19 mouse cellular contexts compared by ENCODE assay signal in the genomic region with DNA sequence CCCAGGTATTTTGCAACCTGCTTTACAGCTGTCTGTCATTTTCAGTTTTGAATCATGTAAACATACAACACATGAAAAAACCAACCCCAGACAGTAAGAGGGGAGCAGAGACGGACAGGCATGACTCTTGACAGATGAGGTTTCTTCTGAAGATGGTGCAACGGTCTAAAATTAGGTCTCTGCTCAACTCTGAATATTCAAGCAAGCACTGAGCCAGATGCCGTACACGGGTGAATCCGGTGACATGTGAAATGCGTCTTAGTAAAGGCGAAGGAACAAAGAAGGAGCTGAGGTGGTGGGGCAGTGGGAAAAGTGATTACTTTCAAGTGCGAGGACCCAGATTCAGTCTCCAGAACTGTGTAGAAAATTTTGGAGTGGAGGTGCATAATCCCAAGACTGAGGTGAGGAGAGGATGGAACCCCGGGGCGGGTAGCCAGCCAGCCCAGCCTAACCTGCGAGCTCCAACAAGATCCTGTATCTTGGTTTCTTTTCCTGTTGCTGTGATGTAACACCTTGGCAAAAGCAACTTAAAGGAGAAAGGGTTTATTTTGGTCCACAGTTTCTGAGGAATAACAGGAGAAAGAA. TPM values are rescaled to one million over a fixed set of nuclear protein-coding genes. Genes with fewer than 3 reads are reported as not detected.
DNase-seq lines count a peak whose midpoint lies in the region; ATAC-seq and TF ChIP-seq lines count a peak whose summit lies in the region.
"Had no signal": no experiment of that assay in that cellular context is flagged by ENCODE, and none has a peak within 500 bp of the region (broad histone marks: within the 10 kb centered on the region; RNA-seq: fewer than 3 reads in every experiment).

No protein-coding gene starts in this region.

- TF ChIP-seq EP300 in heart, adult 2 months (IDR thresholded peaks at IDR 0.05; ENCODE audit: insufficient read depth, low read depth, low read length) = no peak

- peak; percentile 33; the same call in 1 of the 2 replicates for ATAC-seq in forebrain, embryonic 14.5 days
- ATAC-seq in forebrain, postnatal 0 days = no peak
- ATAC-seq in heart, embryonic 13.5 days (ENCODE audit: extremely low read depth, insufficient number of reproducible peaks, low FRiP score, low TSS enrichment) = no peak
- no peak for ATAC-seq in limb, embryonic 12.5 days (ENCODE audit: insufficient number of reproducible peaks, insufficient read depth, low FRiP score, low TSS enrichment, low read depth)
- ATAC-seq in forebrain, embryonic 15.5 days (replicated peaks) = peak; percentile 12; the same call in 1 of the 2 replicates
- ATAC-seq: liver, embryonic 12.5 days had no signal

- TF ChIP-seq CTCF in forebrain, postnatal 0 days (IDR thresholded peaks at IDR 0.05; ENCODE audit: low read depth) = no peak
- TF ChIP-seq CTCF in heart, adult 2 months (IDR thresholded peaks at IDR 0.05) = no peak

- intact Hi-C loops in heart, adult 2 months (cut with DNase I) = no loop called here

- no peaks in the 10 kb centered on the region for H3K79me2 ChIP-seq in heart, adult 2 months (replicated peaks; ENCODE audit: control insufficient read depth, insufficient read depth, low read length)

- no peaks in the 10 kb centered on the region for H3K9me3 ChIP-seq in forebrain, embryonic 14.5 days (replicated peaks; ENCODE audit: control insufficient read depth, low read length)
- H3K9me3 ChIP-seq in forebrain, postnatal 0 days (ENCODE audit: low read length) = no peaks in the 10 kb centered on the region
- H3K9me3 ChIP-seq in heart, embryonic 13.5 days = no peaks in the 10 kb centered on the region
- H3K9me3 ChIP-seq in limb, embryonic 12.5 days = no peaks in the 10 kb centered on the region
- no peaks in the 10 kb centered on the region for H3K9me3 ChIP-seq in limb, embryonic 10.5 days (replicated peaks)
- no peaks in the 10 kb centered on the region for H3K9me3 ChIP-seq in forebrain, embryonic 15.5 days
- H3K9me3 ChIP-seq: liver, embryonic 12.5 days had no signal

- H3K4me2 ChIP-seq in forebrain, embryonic 14.5 days (ENCODE audit: low read length) = no peak overlapping the region; the same call in 1 of the 2 replicates
- H3K4me2 ChIP-seq in forebrain, postnatal 0 days (ENCODE audit: low read depth) = no peak overlapping the region
- peak overlapping the region; percentile 35 for H3K4me2 ChIP-seq in heart, embryonic 13.5 days
- H3K4me2 ChIP-seq in limb, embryonic 12.5 days = peak overlapping the region; percentile 11; the same call in 1 of the 2 replicates
- H3K4me2 ChIP-seq in forebrain, embryonic 15.5 days (replicated peaks) = no peak overlapping the region
- H3K4me2 ChIP-seq: liver, embryonic 12.5 days; lung, embryonic 14.5 days had no signal

- H3K27me3 ChIP-seq in forebrain, embryonic 14.5 days (replicated peaks; ENCODE audit: control insufficient read depth, insufficient read depth, low read length) = no peaks in the 10 kb centered on the region
- H3K27me3 ChIP-seq in forebrain, postnatal 0 days (ENCODE audit: insufficient read depth, low read length) = no peaks in the 10 kb centered on the region
- no peaks in the 10 kb centered on the region for H3K27me3 ChIP-seq in heart, embryonic 13.5 days (replicated peaks)
- no peaks in the 10 kb centered on the region for H3K27me3 ChIP-seq in heart, adult 2 months (ENCODE audit: control insufficient read depth, insufficient read depth, low read length)
- H3K27me3 ChIP-seq in limb, embryonic 12.5 days = no peaks in the 10 kb centered on the region
- H3K27me3 ChIP-seq in limb, embryonic 10.5 days (ENCODE audit: low read depth, poor library complexity, severe bottlenecking) = no peaks in the 10 kb centered on the region
- H3K27me3 ChIP-seq in forebrain, embryonic 15.5 days = no peaks in the 10 kb centered on the region
- H3K27me3 ChIP-seq: liver, embryonic 12.5 days had no signal

- TF ChIP-seq POLR2A in heart, adult 2 months (IDR thresholded peaks at IDR 0.05; ENCODE audit: insufficient read depth, low read depth, low read length) = no peak

- H3K9ac ChIP-seq in forebrain, embryonic 14.5 days (ENCODE audit: low read length) = no peak overlapping the region
- H3K9ac ChIP-seq in forebrain, postnatal 0 days = no peak overlapping the region
- no peak overlapping the region for H3K9ac ChIP-seq in heart, embryonic 13.5 days
- no peak overlapping the region for H3K9ac ChIP-seq in heart, adult 2 months (ENCODE audit: low read depth, low read length)
- H3K9ac ChIP-seq in limb, embryonic 12.5 days (replicated peaks) = no peak overlapping the region
- no peak overlapping the region for H3K9ac ChIP-seq in forebrain, embryonic 15.5 days (replicated peaks)
- H3K9ac ChIP-seq: liver, embryonic 12.5 days; lung, embryonic 14.5 days had no signal

- no peaks in the 10 kb centered on the region for H3K36me3 ChIP-seq in forebrain, embryonic 14.5 days (ENCODE audit: control insufficient read depth, insufficient read depth, low read length)
- H3K36me3 ChIP-seq in forebrain, postnatal 0 days (ENCODE audit: insufficient read depth) = no peaks in the 10 kb centered on the region
- no peaks in the 10 kb centered on the region for H3K36me3 ChIP-seq in heart, embryonic 13.5 days
- H3K36me3 ChIP-seq in heart, adult 2 months (ENCODE audit: control insufficient read depth, insufficient read depth, low read length) = no peaks in the 10 kb centered on the region
- H3K36me3 ChIP-seq in limb, embryonic 12.5 days = no peaks in the 10 kb centered on the region
- no peaks in the 10 kb centered on the region for H3K36me3 ChIP-seq in limb, embryonic 10.5 days
- H3K36me3 ChIP-seq in forebrain, embryonic 15.5 days = no peaks in the 10 kb centered on the region
- H3K36me3 ChIP-seq: liver, embryonic 12.5 days had no signal

- DNase-seq in forebrain, embryonic 14.5 days (ENCODE audit: low spot score) = no peak
- DNase-seq in forebrain, postnatal 0 days = no peak
- DNase-seq in heart, adult 2 months = no peak
- no peak for DNase-seq in limb, embryonic 10.5 days (ENCODE audit: low spot score)
- no peak for DNase-seq in layer of hippocampus, postnatal 36 days
- DNase-seq: adrenal gland, adult 8-10 months; cerebellum, adult 11-12 months; cerebellum, postnatal 36 days; kidney, adult 11 months; right cerebral cortex, adult 18-20 months had no signal

- peaks cover 14% of the 10 kb centered on the region for H3K4me1 ChIP-seq in forebrain, embryonic 14.5 days (ENCODE audit: control insufficient read depth, insufficient read depth, low read length)
- peaks cover 4% of the 10 kb centered on the region for H3K4me1 ChIP-seq in forebrain, postnatal 0 days (ENCODE audit: insufficient read depth)
- peaks cover 19% of the 10 kb centered on the region for H3K4me1 ChIP-seq in heart, embryonic 13.5 days
- no peaks in the 10 kb centered on the region for H3K4me1 ChIP-seq in heart, adult 2 months (ENCODE audit: control insufficient read depth, insufficient read depth, low read length)
- peaks cover 18% of the 10 kb centered on the region for H3K4me1 ChIP-seq in limb, embryonic 12.5 days (replicated peaks)
- peaks cover 14% of the 10 kb centered on the region; the same call in 1 of the 2 replicates for H3K4me1 ChIP-seq in limb, embryonic 10.5 days
- peaks cover 17% of the 10 kb centered on the region for H3K4me1 ChIP-seq in forebrain, embryonic 15.5 days
- H3K4me1 ChIP-seq: liver, embryonic 12.5 days had no signal

- H3K27ac ChIP-seq in forebrain, embryonic 14.5 days (ENCODE audit: low read depth, low read length) = peak overlapping the region; percentile 21; the same call in 1 of the 2 replicates
- H3K27ac ChIP-seq in forebrain, postnatal 0 days (ENCODE audit: low read depth, low read length) = no peak overlapping the region
- H3K27ac ChIP-seq in heart, embryonic 13.5 days (replicated peaks) = peak overlapping the region; percentile 33; the same call in 1 of the 2 replicates
- H3K27ac ChIP-seq in heart, adult 2 months = no peak overlapping the region
- H3K27ac ChIP-seq in limb, embryonic 12.5 days = 0 out of 2 replicates have a peak overlapping the region, but pooled peaks have one; percentile 13
- H3K27ac ChIP-seq in limb, embryonic 10.5 days = no peak overlapping the region
- H3K27ac ChIP-seq in forebrain, embryonic 15.5 days (replicated peaks) = peak overlapping the region; percentile 38; the same call in 1 of the 2 replicates
- H3K27ac ChIP-seq: kidney, postnatal 0 days; layer of hippocampus, adult 2 months; liver, embryonic 12.5 days; macrophage had no signal

- WGBS in forebrain, embryonic 14.5 days = 58% methylated on average over 11 of the region's 11 CpGs
- WGBS in forebrain, postnatal 0 days = 52% methylated on average over 11 of the region's 11 CpGs
- 53% methylated on average over 11 of the region's 11 CpGs for WGBS in heart, embryonic 13.5 days
- 56% methylated on average over 11 of the region's 11 CpGs for WGBS in heart, adult 2 months
- 84% methylated on average over 11 of the region's 11 CpGs for WGBS in limb, embryonic 12.5 days
- 89% methylated on average over 11 of the region's 11 CpGs for WGBS in limb, embryonic 10.5 days
- 59% methylated on average over 11 of the region's 11 CpGs for WGBS in forebrain, embryonic 15.5 days

- no peak overlapping the region for H3K4me3 ChIP-seq in forebrain, embryonic 14.5 days (ENCODE audit: low read depth, low read length)
- no peak overlapping the region for H3K4me3 ChIP-seq in forebrain, postnatal 0 days (ENCODE audit: low read depth, low read length)
- H3K4me3 ChIP-seq in heart, embryonic 13.5 days = no peak overlapping the region
- no peak overlapping the region for H3K4me3 ChIP-seq in heart, adult 2 months
- H3K4me3 ChIP-seq in limb, embryonic 12.5 days (replicated peaks) = no peak overlapping the region
- no peak overlapping the region for H3K4me3 ChIP-seq in limb, embryonic 10.5 days
- H3K4me3 ChIP-seq in forebrain, embryonic 15.5 days = no peak overlapping the region
- H3K4me3 ChIP-seq: erythroblast, embryonic 14.5 days; layer of hippocampus, adult 2 months; liver, embryonic 12.5 days had no signal

RNA-seq across cellular contexts. Expression of gene Rufy1, which starts 46.7 kb away (rescaled TPM):
- polyA plus RNA-seq in forebrain, embryonic 14.5 days (2014; fragmentation: Nextera tagmentation; extraction: Ambion mirVana) = 27.2 and 32.7 TPM in 2 replicates
- 20.5 and 22.6 TPM in 2 replicates for total RNA-seq in forebrain, postnatal 0 days (2014; rRNA removed)
- 18.3 and 25.0 TPM in 2 replicates for polyA plus RNA-seq in forebrain, postnatal 0 days (2015; fragmentation: Nextera tagmentation; extraction: Ambion mirVana)
- 19.5 and 22.2 TPM in 2 replicates for polyA plus RNA-seq in heart, embryonic 13.5 days (2015; fragmentation: Nextera tagmentation; extraction: Ambion mirVana)
- total RNA-seq in heart, adult 2 months (2021) = 10 to 100 TPM; 27.6 to 30.4 TPM
- 26.0 and 41.4 TPM in 2 replicates for polyA plus RNA-seq in heart, adult 2 months (2012; rRNA removed)
- polyA plus RNA-seq in limb, embryonic 12.5 days (2016; fragmentation: Nextera tagmentation; extraction: Ambion mirVana) = 28.1 and 32.0 TPM in 2 replicates
- 22.5 and 22.6 TPM in 2 replicates for polyA plus RNA-seq in limb, embryonic 10.5 days (2016; fragmentation: Nextera tagmentation; extraction: Ambion mirVana)
- 29.5 and 30.0 TPM in 2 replicates for polyA plus RNA-seq in forebrain, embryonic 15.5 days (2015; fragmentation: Nextera tagmentation; extraction: Ambion mirVana)
- 10 to 100 TPM; 29.6 to 30.1 TPM for total RNA-seq in layer of hippocampus, postnatal 36 days (2021)

Comparison
In these comparisons a context has a peak if more than half of its experiments do, and no peak if none do; other contexts are left out.
1. ATAC-seq: peak in forebrain, embryonic 14.5 days (single experiment) and forebrain, embryonic 15.5 days (single experiment); none in forebrain, postnatal 0 days (single experiment), heart, embryonic 13.5 days (single experiment) and limb, embryonic 12.5 days (single experiment).
2. H3K27ac ChIP-seq: peak in forebrain, embryonic 14.5 days (single experiment), heart, embryonic 13.5 days (single experiment), limb, embryonic 12.5 days (single experiment) and forebrain, embryonic 15.5 days (single experiment); none in forebrain, postnatal 0 days (single experiment), heart, adult 2 months (single experiment) and limb, embryonic 10.5 days (single experiment).
3. H3K4me2 ChIP-seq: peak in heart, embryonic 13.5 days (single experiment) and limb, embryonic 12.5 days (single experiment); none in forebrain, embryonic 14.5 days (single experiment), forebrain, postnatal 0 days (single experiment) and forebrain, embryonic 15.5 days (single experiment).